Mouse (Mus musculus) E14TG2a.4 (cell line): ENCODE results near the gene Vwa3a.

ENCODE experiments used
- CTCF ChIP-seq: conservative IDR thresholded peaks from 2 replicates; pipeline ENCODE4 v1.5.1; 2014; ENCODE audit warnings: low read length
- POU5F1 ChIP-seq: IDR thresholded peaks from 2 replicates; pipeline ENCODE4 v1.6.1; 2014; ENCODE audit warnings: low read length, borderline replicate concordance

DNA sequence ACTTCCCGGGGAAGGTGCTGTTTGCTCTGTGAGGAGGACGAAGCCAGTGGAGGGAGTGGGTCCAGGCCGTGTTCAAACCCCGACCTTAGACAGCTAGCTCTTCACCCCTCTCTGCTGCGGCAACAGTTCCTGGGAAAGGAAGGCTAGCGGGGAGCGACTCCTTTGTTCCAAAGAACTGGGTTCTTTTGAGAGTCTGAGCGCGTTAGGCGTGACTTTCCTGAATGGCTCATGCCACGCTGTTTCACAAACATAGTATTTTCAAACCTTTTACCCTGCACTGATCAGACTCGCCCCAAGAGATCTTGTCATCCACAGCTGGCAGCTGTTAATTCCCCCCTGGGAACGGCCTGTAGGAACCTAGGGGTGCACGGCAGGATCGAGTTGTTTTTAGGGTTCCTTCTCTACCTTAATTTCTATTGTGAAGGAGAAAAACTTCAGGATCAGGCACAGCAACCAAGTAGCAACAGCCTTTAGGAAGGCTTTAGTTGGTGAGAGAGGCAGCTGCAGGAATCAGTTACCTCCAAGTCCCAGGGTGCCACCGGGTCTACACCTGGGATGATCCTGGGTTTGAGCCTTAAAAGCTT lies 104.8 kb downstream of the Vwa3a start:
- no peak for TF ChIP-seq POU5F1
- no peak for TF ChIP-seq CTCF
